Mouse (Mus musculus): Measurements from ENCODE around the gene Tysnd1.

DNA sequence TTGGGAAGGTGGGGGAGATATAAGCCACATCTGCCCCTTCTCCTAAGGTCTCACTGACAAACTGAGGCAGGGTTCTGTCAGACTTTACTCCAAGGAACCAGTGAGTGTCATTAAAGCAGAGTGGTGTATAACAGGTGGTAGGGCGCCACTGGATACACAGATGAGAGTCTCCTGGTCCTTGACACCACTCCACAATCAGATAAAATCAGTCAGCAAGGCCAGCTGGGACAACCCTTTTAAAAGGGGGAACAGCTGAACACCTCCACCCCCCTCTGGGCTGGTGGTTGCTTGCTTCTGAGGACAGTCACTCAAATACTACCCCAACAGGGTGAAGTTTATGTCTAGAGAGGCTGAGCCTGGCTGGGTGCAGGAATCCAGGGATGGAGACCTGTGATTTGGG, 42.2 kb downstream of the Tysnd1 start:
- no peak for TF ChIP-seq MXI1 (IDR thresholded peaks at IDR 0.05; ENCODE audit: low read depth, low read length)
- TF ChIP-seq POLR2A (IDR thresholded peaks at IDR 0.05; ENCODE audit: control insufficient read depth in 1 of 2, insufficient read depth in 1 of 2, low read depth in 1 of 2, low read length in 2 of 2, poor library complexity in 1 of 2), result no peak
- no peak for TF ChIP-seq CTCF (IDR thresholded peaks at IDR 0.05 in 2 of 3, conservative IDR thresholded peaks at IDR 0.05 in 1 of 3; ENCODE audit: control insufficient read depth in 1 of 3, insufficient read depth in 1 of 3, low read depth in 2 of 3, low read length in 3 of 3, poor library complexity in 1 of 3, severe bottlenecking in 1 of 3)
- TF ChIP-seq NRF1 (IDR thresholded peaks at IDR 0.05; ENCODE audit: insufficient read depth, low read depth, low read length, poor library complexity, severe bottlenecking), result no peak
- no peak for TF ChIP-seq MAZ (IDR thresholded peaks at IDR 0.05; ENCODE audit: low read depth, low read length)
- no peak for TF ChIP-seq ZNF384 (IDR thresholded peaks at IDR 0.05; ENCODE audit: low read depth, low read length)
- TF ChIP-seq USF2 (IDR thresholded peaks at IDR 0.05; ENCODE audit: borderline replicate concordance in 1 of 2, insufficient read depth in 1 of 2, low read depth in 1 of 2, low read length in 2 of 2), result no peak
